Mouse (Mus musculus): Measurements from ENCODE around the gene Lrrc20.
"Not testable (repeated sequence)": the region's sequence is repeated elsewhere in the genome, so short reads cannot be mapped to it uniquely, and the experiment has no call there.

Lrrc20 gene

DNA sequence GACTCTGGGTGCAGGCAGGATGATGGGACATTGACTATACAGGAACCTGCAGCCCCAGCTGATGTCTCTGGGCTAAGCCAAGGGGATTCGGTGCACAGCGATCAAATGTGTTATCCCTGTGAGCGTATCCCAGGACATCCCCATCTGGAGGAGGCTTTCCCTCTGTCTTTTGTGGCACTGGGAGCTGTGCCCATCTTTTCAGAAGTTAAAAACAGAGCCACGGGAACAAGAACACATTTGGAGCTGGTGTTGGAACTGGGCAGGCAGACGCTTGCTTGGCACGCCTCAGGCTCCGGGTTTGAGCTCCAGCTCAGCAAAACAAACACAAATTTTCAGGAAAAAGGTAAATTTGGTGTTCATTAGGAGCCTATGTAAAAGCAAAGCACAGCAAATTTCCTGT is 122.4 kb downstream of the Lrrc20 start:
- no peak for DNase-seq

- DNase-seq = no peak
Observed at GRCm38 (mm10) chr10:61599556-61600114, 124.0 kb downstream of the Lrrc20 start.

- peak; percentile 76 for DNase-seq
Observed at GRCm38 (mm10) chr10:61602283-61603033, 126.9 kb downstream of the Lrrc20 start.

DNA sequence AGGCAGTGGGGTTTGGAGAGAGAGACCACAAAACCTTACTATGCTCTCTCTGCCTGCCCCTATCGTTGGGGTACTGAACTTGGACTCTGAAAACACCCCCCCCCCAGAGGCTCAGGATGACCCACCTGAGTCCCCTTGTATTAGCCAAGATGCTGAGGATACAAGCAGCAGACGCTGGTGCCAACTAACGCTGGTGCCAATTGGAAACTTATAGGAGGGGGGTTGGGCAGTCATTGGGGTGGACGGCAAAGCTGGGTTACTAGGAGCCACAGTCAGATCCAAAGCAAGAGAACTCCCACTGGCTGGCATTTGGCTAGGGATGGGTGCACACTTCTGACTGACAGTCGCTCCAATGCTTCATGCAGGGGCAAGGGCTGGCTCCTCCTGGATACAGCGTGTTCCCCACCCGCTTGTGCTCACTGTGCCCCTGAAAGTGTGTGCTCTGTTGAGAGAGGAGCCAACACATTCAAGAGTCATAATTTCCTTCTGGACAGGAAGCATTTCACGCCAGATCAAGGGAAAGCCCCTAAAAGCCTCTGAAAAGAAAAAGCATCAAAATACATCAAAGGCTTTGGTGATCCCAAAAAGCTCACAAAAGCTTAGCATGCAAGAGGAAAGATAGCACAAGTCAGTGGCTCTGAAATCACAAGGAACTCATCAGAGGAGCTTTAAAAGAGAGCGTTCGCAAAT is 128.9 kb downstream of the Lrrc20 start:
- DNase-seq = no peak

GRCm38 (mm10) chr10:61605381-61605780 is 129.8 kb downstream of the Lrrc20 start:
- DNase-seq = not testable (repeated sequence)

GRCm38 (mm10) chr10:61605851-61606250 is 130.2 kb downstream of the Lrrc20 start:
- DNase-seq = peak; percentile 74

DNA sequence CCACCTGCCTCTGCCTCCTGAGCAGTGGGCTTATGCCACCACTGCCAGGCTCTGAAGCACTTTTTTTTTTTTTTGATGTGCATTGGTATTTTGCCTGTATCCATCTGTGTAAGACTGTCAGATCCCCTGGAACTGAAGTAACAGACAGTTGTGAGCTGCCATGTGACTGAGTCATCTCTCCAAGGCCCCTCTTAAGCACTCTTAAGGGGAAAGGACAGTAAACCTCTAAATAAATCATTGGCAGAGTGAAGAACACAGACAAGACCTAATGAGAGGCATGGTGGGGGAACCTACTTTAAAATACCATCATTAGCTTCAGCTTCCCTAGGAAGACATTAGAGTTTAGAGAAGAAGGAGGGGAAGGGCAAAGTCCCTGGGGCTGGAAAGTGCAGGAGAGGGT is 132.6 kb downstream of the Lrrc20 start:
- no peak for DNase-seq

- DNase-seq = no peak
Observed at GRCm38 (mm10) chr10:61610650-61611235, 135.1 kb downstream of the Lrrc20 start.

DNA sequence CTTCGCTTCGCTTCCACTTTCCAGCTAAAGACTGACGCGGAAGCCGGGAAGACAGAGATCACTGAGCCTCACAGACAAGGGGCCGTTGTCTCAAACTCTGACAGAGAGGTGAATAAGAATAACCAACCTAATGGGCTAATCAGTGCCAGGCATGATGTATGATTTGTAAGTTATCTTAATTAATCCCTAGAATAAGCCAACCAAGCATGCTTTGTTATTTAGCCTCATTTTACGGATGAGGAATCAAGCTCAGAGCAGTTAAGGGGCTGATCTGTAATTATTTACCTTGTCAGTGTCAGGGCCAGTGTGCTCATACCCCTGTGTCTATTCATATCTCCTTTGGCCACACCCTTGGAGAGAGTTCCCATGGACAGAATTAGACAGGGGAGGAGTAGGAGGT is 138.7 kb downstream of the Lrrc20 start:
- DNase-seq = peak; percentile 71

DNA sequence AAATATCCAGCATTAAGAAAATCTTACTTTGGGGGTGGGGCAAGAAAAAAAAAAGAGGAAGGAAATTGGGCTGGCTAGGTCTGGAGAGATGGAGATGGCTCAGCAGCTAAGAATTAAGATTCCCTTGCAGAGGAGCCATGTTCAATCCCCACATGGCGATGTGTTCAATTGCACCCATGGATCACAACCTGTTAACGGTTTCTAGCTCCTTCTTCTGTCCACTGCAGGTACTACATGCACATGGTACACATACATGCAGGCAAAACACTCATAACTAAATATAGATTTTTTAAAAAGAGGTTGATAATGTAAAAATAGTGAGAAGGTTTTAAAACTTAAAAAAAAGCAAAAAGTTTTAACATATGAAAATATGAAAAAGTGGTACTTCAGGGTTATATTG is 142.9 kb downstream of the Lrrc20 start:
- no peak for DNase-seq

GRCm38 (mm10) chr10:61621681-61622080 is 146.1 kb downstream of the Lrrc20 start:
- DNase-seq = peak; percentile 38

DNA sequence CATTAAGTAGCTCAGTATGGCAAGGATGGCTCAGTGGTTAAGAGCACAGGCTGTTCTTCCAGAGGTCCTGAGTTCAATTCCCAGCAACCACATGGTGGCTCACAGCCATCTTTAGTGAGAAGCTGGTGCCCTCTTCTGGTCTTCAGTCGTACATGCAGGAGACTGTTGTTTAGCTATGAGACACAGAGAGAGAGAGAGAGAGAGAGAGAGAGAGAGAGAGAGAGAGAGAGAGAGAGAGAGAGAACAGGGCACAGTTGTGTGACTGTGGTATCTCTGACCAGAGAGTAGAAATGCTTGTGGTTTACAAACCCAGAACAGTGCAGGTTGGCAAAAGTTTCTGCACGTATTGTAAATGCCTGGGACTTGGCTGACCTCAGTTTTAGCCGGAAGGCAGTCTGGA is 148.3 kb downstream of the Lrrc20 start:
- DNase-seq = not testable (repeated sequence)

- DNase-seq = no peak
Observed at GRCm38 (mm10) chr10:61624771-61625170, 149.2 kb downstream of the Lrrc20 start.

GRCm38 (mm10) chr10:61625381-61626257 is 150.0 kb downstream of the Lrrc20 start:
- peak; percentile 73 for DNase-seq

DNA sequence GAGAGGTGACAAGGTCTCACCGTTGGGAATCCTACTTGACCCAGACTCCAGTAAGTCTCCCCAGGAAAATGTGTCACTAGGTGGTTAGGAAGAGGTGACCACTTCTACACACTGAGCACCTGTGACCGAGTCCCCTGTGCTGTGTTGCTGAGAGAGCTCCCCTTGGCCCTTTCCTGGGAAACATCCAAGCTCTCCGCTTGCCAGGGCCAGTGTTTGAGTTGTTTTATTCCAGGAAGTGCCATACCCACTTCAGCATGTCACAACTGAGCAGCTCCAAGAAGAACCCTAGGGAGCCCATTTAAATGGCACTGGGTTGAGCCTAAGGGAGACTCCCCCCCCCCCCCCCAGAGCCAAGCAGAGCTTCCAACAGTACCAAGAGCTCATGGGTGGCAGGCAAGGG is 150.9 kb downstream of the Lrrc20 start:
- no peak for DNase-seq

DNA sequence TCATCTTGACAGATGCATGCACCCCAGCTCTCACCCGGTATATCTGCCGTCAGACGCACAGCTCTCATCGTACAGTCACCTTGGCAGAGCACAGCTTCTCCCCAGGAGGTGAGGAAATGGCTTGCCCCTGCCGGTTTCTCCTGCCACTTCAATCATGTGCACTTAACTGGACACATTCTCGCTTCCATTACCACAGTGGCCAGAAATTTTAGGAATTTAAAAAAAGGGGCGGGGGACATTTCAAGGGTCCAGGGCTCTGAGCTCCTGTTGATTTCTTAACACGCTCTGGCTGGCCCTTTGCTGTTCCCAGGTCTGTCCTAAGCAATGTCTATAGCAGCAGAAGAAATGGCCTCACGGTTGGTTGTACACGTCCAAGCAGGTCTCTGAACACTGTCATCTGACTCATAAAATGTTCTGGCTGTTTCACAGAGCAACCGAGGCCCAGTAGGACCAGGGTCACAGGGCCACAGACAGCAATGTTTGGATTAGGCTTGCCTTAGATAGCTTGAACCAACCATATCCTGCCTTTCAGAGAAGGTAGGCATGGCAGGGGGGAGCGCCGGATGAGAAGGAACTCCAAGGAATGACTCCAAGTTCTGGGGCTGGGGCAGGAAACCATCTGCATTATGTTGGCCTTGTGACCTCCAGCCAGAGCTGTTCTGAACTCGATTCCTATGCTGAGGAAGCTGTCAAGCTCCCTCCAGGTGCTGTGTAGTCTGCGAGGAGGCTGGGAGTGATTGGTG is 151.8 kb downstream of the Lrrc20 start:
- peak; percentile 18 for DNase-seq

GRCm38 (mm10) chr10:61627938-61628250 is 152.3 kb downstream of the Lrrc20 start:
- DNase-seq = no peak

Data from retina, postnatal 1 day (tissue).